Mouse (Mus musculus): Measurements from ENCODE around the gene Fgf8. TPM values are rescaled to one million over a fixed set of nuclear protein-coding genes. Genes with fewer than 3 reads are reported as not detected.

Gene Fgf8
- polyA plus RNA-seq, 1 experiment from 2014 or later = not detected

- Histone ChIP-seq H3K9me3 (ENCODE audit: control insufficient read depth, low read length) (no peaks in the 10 kb centered on the region), H3K27ac (ENCODE audit: low read depth) (no peak overlapping the region), H3K4me1 (replicated peaks; ENCODE audit: control insufficient read depth, insufficient read depth, low read length) (peaks cover 5% of the 10 kb centered on the region), H3K4me3 (ENCODE audit: low read depth, low read length) (peak overlapping the region; percentile 17), H3K27me3 (replicated peaks; ENCODE audit: control insufficient read depth, insufficient read depth, low read length) (peaks cover 83% of the 10 kb centered on the region), H3K9ac (ENCODE audit: low read length) (no peak overlapping the region), H3K4me2 (ENCODE audit: low read length) (peak overlapping the region; percentile 45), H3K36me3 (ENCODE audit: control insufficient read depth, insufficient read depth, low read length) (no peaks in the 10 kb centered on the region)
- WGBS = 23% methylated on average over 23 of the region's 23 CpGs
- DNase-seq (ENCODE audit: low spot score) (no peak), ATAC-seq (replicated peaks; ENCODE audit: low FRiP score, low TSS enrichment, low read depth) (peak; percentile 38; the same call in 1 of the 2 replicates)
These were observed 5.4 kb downstream of the Fgf8 start for GRCm38 (mm10) chr19:45737208-45737845.

DNA sequence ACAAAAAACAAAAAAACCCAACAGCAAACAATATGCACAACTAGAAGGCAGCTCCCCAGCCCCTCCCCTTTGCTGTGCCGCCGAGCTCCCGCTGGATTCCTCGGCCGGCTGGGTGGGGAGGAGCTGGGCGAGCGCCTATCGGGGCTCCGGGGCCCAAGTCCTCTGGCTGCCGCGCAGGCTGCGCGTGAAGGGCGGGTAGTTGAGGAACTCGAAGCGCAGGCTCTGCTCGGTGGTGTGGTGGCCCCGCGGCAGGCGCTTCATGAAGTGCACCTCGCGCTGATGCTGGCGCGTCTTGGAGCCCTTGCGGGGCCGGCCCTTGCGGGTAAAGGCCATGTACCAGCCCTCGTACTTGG lies 5.9 kb downstream of the Fgf8 start:
- no peaks in the 10 kb centered on the region for H3K36me3 ChIP-seq (ENCODE audit: control insufficient read depth, insufficient read depth, low read length)
- H3K4me2 ChIP-seq (ENCODE audit: low read length) = peak overlapping the region; percentile 45
- ATAC-seq (replicated peaks; ENCODE audit: low FRiP score, low TSS enrichment, low read depth) (peak; percentile 57), DNase-seq (ENCODE audit: low spot score) (peak; percentile 78)
- no peaks in the 10 kb centered on the region for H3K9me3 ChIP-seq (ENCODE audit: control insufficient read depth, low read length)
- peaks cover 5% of the 10 kb centered on the region for H3K4me1 ChIP-seq (replicated peaks; ENCODE audit: control insufficient read depth, insufficient read depth, low read length)
- no peak overlapping the region for H3K27ac ChIP-seq (ENCODE audit: low read depth)
- H3K27me3 ChIP-seq (replicated peaks; ENCODE audit: control insufficient read depth, insufficient read depth, low read length) = peaks cover 78% of the 10 kb centered on the region
- 3% methylated on average over 28 of the region's 28 CpGs for WGBS
- H3K9ac ChIP-seq (ENCODE audit: low read length) = no peak overlapping the region
- peak overlapping the region; percentile 17 for H3K4me3 ChIP-seq (ENCODE audit: low read depth, low read length)

DNA sequence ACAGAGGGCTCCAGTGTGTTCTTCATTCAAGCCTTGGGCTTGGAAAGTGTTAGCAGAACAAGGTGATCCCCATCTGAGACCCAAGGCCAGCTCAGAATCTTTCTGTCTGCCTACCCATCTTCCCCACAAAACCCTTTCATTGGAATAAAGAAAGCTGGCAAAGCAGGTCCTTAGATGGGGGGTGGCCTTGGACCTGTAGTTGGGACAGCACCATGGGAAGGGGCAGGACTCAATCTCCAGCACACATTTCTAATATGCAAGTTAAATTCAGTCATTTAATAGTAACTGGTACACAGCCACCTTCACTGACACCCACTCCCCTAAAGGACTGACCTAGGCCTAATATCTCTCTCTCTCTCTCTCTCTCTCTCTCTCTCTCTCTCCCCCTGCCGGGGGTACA lies 6.5 kb downstream of the Fgf8 start:
- Histone ChIP-seq H3K36me3 (ENCODE audit: control insufficient read depth, insufficient read depth, low read length) (no peaks in the 10 kb centered on the region), H3K27me3 (replicated peaks; ENCODE audit: control insufficient read depth, insufficient read depth, low read length) (peaks cover 72% of the 10 kb centered on the region), H3K4me2 (ENCODE audit: low read length) (no peak overlapping the region), H3K4me3 (ENCODE audit: low read depth, low read length) (no peak overlapping the region), H3K9ac (ENCODE audit: low read length) (no peak overlapping the region), H3K9me3 (ENCODE audit: control insufficient read depth, low read length) (no peaks in the 10 kb centered on the region), H3K27ac (ENCODE audit: low read depth) (no peak overlapping the region), H3K4me1 (replicated peaks; ENCODE audit: control insufficient read depth, insufficient read depth, low read length) (peaks cover 5% of the 10 kb centered on the region)
- DNase-seq (ENCODE audit: low spot score) (no peak), ATAC-seq (replicated peaks; ENCODE audit: low FRiP score, low TSS enrichment, low read depth) (no peak)
- WGBS = 72% methylated on average over 1 of the region's 1 CpGs

- ATAC-seq (replicated peaks; ENCODE audit: low FRiP score, low TSS enrichment, low read depth) = no peak
- no peak overlapping the region for H3K27ac ChIP-seq (ENCODE audit: low read depth)
- H3K4me3 ChIP-seq (ENCODE audit: low read depth, low read length) = no peak overlapping the region
- WGBS = 32% methylated on average over 7 of the region's 7 CpGs
- peaks cover 57% of the 10 kb centered on the region for H3K27me3 ChIP-seq (replicated peaks; ENCODE audit: control insufficient read depth, insufficient read depth, low read length)
- H3K9me3 ChIP-seq (ENCODE audit: control insufficient read depth, low read length) = no peaks in the 10 kb centered on the region
- peaks cover 5% of the 10 kb centered on the region for H3K4me1 ChIP-seq (replicated peaks; ENCODE audit: control insufficient read depth, insufficient read depth, low read length)
- H3K4me2 ChIP-seq (ENCODE audit: low read length) = no peak overlapping the region
- H3K9ac ChIP-seq (ENCODE audit: low read length) = no peak overlapping the region
- H3K36me3 ChIP-seq (ENCODE audit: control insufficient read depth, insufficient read depth, low read length) = no peaks in the 10 kb centered on the region
- DNase-seq (ENCODE audit: low spot score) = no peak
These were observed 8.0 kb downstream of the Fgf8 start for GRCm38 (mm10) chr19:45734762-45735161.

GRCm38 (mm10) chr19:45734191-45734590 lies 8.5 kb downstream of the Fgf8 start:
- H3K4me1 ChIP-seq (replicated peaks; ENCODE audit: control insufficient read depth, insufficient read depth, low read length) = peaks cover 5% of the 10 kb centered on the region
- DNase-seq (ENCODE audit: low spot score) = peak; percentile 55
- peaks cover 52% of the 10 kb centered on the region for H3K27me3 ChIP-seq (replicated peaks; ENCODE audit: control insufficient read depth, insufficient read depth, low read length)
- no peak overlapping the region for H3K9ac ChIP-seq (ENCODE audit: low read length)
- no peak for ATAC-seq (replicated peaks; ENCODE audit: low FRiP score, low TSS enrichment, low read depth)
- no peak overlapping the region for H3K4me3 ChIP-seq (ENCODE audit: low read depth, low read length)
- no peaks in the 10 kb centered on the region for H3K36me3 ChIP-seq (ENCODE audit: control insufficient read depth, insufficient read depth, low read length)
- no peak overlapping the region for H3K27ac ChIP-seq (ENCODE audit: low read depth)
- H3K4me2 ChIP-seq (ENCODE audit: low read length) = no peak overlapping the region
- WGBS = 68% methylated on average over 5 of the region's 5 CpGs
- no peaks in the 10 kb centered on the region for H3K9me3 ChIP-seq (ENCODE audit: control insufficient read depth, low read length)

DNA sequence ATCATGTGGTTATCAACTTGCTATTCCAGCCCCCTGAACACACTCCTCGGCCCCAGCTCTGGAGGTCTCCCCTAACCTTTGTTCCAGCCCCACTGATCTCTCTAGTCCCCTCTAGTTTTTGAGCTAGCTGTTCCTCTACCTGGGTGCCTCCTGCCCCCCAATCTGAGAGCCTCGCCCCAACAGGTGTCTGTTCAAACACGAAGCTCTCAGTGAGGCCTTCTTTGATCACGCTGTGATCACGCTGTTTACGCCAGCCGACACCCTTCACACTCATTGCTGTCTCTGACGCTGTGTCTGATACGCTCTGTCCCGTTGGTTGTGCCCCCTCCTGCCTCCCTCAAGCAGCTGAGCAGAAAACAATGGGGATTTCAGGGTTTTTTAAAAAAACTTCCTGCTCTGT lies 9.2 kb downstream of the Fgf8 start:
- no peak for ATAC-seq (replicated peaks; ENCODE audit: low FRiP score, low TSS enrichment, low read depth)
- DNase-seq (ENCODE audit: low spot score) = no peak
- H3K36me3 ChIP-seq (ENCODE audit: control insufficient read depth, insufficient read depth, low read length) = no peaks in the 10 kb centered on the region
- H3K4me3 ChIP-seq (ENCODE audit: low read depth, low read length) = no peak overlapping the region
- H3K27ac ChIP-seq (ENCODE audit: low read depth) = no peak overlapping the region
- H3K4me2 ChIP-seq (ENCODE audit: low read length) = no peak overlapping the region
- H3K4me1 ChIP-seq (replicated peaks; ENCODE audit: control insufficient read depth, insufficient read depth, low read length) = peaks cover 5% of the 10 kb centered on the region
- H3K27me3 ChIP-seq (replicated peaks; ENCODE audit: control insufficient read depth, insufficient read depth, low read length) = peaks cover 45% of the 10 kb centered on the region
- no peaks in the 10 kb centered on the region for H3K9me3 ChIP-seq (ENCODE audit: control insufficient read depth, low read length)
- WGBS = 11% methylated on average over 10 of the region's 10 CpGs
- no peak overlapping the region for H3K9ac ChIP-seq (ENCODE audit: low read length)

DNA sequence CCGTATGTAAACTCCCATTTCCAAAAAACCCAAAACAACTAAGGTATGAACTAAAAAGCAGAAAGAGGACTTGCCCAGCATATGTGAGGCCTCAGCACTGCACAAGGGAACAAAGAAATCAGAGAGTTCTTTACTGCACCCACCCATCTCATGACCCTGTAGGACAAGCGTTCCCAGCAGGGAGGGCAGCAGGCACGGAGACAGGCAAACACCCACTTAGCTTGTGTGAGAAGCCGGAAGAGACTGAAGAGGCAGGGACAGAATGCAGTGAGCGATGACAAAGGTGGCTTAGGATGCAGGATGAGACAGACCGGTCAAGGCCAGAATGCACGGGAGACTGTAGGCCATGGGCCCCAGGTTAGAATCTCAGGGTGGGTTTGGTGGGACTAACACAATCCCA lies 11.1 kb downstream of the Fgf8 start:
- Histone ChIP-seq H3K9me3 (ENCODE audit: control insufficient read depth, low read length) (no peaks in the 10 kb centered on the region), H3K27me3 (replicated peaks; ENCODE audit: control insufficient read depth, insufficient read depth, low read length) (peaks cover 27% of the 10 kb centered on the region), H3K9ac (ENCODE audit: low read length) (no peak overlapping the region), H3K4me1 (replicated peaks; ENCODE audit: control insufficient read depth, insufficient read depth, low read length) (no peaks in the 10 kb centered on the region; the same call in 1 of the 2 replicates), H3K4me3 (ENCODE audit: low read depth, low read length) (no peak overlapping the region), H3K36me3 (ENCODE audit: control insufficient read depth, insufficient read depth, low read length) (no peaks in the 10 kb centered on the region), H3K27ac (ENCODE audit: low read depth) (no peak overlapping the region), H3K4me2 (ENCODE audit: low read length) (no peak overlapping the region)
- DNase-seq (ENCODE audit: low spot score) (no peak), ATAC-seq (replicated peaks; ENCODE audit: low FRiP score, low TSS enrichment, low read depth) (no peak)
- 82% methylated on average over 7 of the region's 7 CpGs for WGBS

- H3K9me3 ChIP-seq (ENCODE audit: control insufficient read depth, low read length) = no peaks in the 10 kb centered on the region
- DNase-seq (ENCODE audit: low spot score) = no peak
- ATAC-seq (replicated peaks; ENCODE audit: low FRiP score, low TSS enrichment, low read depth) = no peak
- 84% methylated on average over 8 of the region's 8 CpGs for WGBS
- H3K9ac ChIP-seq (ENCODE audit: low read length) = no peak overlapping the region
- H3K27ac ChIP-seq (ENCODE audit: low read depth) = no peak overlapping the region
- peaks cover 19% of the 10 kb centered on the region for H3K27me3 ChIP-seq (replicated peaks; ENCODE audit: control insufficient read depth, insufficient read depth, low read length)
- H3K36me3 ChIP-seq (ENCODE audit: control insufficient read depth, insufficient read depth, low read length) = no peaks in the 10 kb centered on the region
- H3K4me2 ChIP-seq (ENCODE audit: low read length) = no peak overlapping the region
- H3K4me3 ChIP-seq (ENCODE audit: low read depth, low read length) = no peak overlapping the region
- H3K4me1 ChIP-seq (replicated peaks; ENCODE audit: control insufficient read depth, insufficient read depth, low read length) = no peaks in the 10 kb centered on the region
These were observed 12.7 kb downstream of the Fgf8 start for GRCm38 (mm10) chr19:45730042-45730441.

DNA sequence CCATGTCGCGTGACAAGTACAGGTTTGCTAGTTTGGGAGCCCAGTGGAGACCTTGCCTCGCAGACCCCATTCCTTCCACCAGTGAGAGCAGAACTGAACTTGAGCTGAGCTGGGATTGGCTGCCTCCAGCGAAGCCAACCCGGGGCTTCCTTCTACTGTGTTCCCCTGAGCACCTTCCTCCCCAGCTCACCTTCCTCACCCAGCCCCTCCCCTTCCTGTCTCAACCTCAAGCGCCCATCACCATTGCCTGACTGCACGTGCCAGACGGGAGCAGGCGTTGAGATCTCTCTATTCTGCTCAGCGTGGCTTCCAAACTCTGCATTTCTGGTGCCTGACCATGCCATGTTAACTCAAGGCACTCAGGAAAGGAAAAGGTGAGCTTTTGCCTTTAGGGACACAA lies 15.5 kb downstream of the Fgf8 start:
- H3K4me1 ChIP-seq (replicated peaks; ENCODE audit: control insufficient read depth, insufficient read depth, low read length) = no peaks in the 10 kb centered on the region
- no peak overlapping the region for H3K4me3 ChIP-seq (ENCODE audit: low read depth, low read length)
- H3K9ac ChIP-seq (ENCODE audit: low read length) = no peak overlapping the region
- H3K4me2 ChIP-seq (ENCODE audit: low read length) = no peak overlapping the region
- no peaks in the 10 kb centered on the region for H3K9me3 ChIP-seq (ENCODE audit: control insufficient read depth, low read length)
- no peaks in the 10 kb centered on the region for H3K36me3 ChIP-seq (ENCODE audit: control insufficient read depth, insufficient read depth, low read length)
- H3K27ac ChIP-seq (ENCODE audit: low read depth) = no peak overlapping the region
- DNase-seq (ENCODE audit: low spot score) (no peak), ATAC-seq (replicated peaks; ENCODE audit: low FRiP score, low TSS enrichment, low read depth) (no peak)
- no peaks in the 10 kb centered on the region for H3K27me3 ChIP-seq (replicated peaks; ENCODE audit: control insufficient read depth, insufficient read depth, low read length)
- 74% methylated on average over 10 of the region's 10 CpGs for WGBS

All from intestine, embryonic 14.5 days (tissue).